Mouse (Mus musculus) urinary bladder, postnatal 14 days (tissue): ENCODE results near the gene Nsa2.
"Not testable (repeated sequence)": the region's sequence is repeated elsewhere in the genome, so short reads cannot be mapped to it uniquely, and the experiment has no call there.

Experiments
- DNase-seq: peaks from one replicate; pipeline ENCODE4 v3.0.0; 2021; ENCODE audit warnings: low spot score

Nsa2 gene

DNA sequence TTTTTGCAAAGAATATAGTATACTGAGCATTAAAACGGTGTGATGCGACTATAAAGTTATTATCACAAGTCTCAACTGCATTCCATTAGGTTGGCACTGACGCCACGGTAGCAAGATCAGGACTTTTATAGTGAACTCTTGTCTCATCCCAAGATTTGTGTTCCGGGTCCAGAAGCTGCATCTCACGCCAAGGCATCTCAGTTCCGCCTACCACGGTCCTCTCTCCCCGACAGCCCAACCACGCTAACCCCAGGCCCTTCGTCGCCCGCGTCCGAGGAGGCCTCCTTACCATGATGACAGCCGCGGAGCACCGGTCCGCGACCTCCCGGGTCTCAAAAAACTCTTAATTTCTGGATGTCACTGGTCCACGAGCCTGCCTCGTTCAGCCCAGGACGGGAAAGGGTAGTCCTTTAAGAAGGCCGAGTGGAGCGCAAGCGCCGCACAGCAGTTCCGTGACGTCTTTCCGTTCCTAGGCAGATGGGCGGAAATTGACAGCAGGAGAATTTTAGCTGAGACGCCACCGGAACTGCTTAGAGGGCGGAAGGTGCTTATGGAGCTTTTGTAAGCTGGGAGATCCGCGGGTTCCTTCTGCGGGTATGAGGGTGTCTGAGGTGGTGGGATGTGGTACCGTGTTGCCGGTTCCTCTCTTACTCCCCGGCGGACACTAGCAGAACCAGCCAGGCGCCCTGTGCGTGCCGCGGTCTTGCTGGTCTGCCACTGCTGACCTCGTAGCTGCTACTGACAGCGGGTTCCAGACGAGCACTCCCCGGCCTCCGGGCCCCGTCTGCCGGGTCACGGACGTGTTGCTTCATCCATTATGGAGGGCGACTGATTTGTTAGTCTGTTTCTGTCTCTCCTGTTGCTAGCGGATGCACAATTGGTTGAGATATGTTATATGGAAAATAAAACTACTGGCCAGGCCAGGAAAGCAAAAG is at the start of gene Nsa2, which contains the start of gene Gfm2:
TSS of gene Nsa2 (minus strand) at position 472 of the 935 bp plus-strand sequence.
TSS of gene Gfm2 (plus strand) at position 472 of the 935 bp plus-strand sequence.
- DNase-seq = peak; percentile 86

DNA sequence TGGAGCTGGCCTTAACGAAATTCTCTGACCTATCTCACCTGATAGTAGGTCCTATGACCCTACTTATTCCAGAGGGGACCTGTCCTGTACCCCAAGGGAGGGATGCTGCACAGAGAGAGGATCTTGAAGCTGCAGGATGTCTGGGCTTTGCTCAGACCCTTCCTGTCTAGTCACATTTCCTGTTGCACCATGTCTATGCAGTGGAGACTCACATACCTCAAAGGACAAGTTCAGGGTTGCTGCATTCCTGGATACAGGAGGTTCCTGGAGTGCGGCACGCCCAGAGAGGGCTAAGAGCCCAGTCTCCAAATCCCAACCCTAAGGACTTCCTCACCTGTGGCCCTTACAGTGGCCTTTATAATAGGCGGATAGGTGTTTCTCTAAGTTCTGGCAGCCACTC is 48.6 kb upstream of the Nsa2 start:
- DNase-seq = no peak

DNA sequence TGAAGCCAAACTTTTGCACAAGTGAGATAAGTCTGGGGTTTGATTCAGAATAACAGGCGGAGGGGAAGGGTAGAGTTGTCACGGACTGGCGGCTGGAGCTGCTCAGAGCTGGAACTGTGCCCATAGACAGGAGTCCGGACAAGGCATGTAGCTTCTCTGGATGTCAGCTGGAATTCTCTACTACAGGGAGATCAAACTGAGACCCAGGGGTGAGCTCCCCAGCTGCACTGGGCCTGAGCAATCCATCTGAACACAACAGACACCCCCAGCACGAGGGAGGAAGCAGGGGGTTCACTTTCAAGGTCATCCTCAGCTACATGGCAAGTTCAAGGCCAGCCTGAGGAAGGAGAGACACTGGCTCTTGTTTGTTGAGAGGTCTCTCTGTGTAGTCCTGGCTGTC is 46.9 kb upstream of the Nsa2 start:
- DNase-seq = no peak

DNA sequence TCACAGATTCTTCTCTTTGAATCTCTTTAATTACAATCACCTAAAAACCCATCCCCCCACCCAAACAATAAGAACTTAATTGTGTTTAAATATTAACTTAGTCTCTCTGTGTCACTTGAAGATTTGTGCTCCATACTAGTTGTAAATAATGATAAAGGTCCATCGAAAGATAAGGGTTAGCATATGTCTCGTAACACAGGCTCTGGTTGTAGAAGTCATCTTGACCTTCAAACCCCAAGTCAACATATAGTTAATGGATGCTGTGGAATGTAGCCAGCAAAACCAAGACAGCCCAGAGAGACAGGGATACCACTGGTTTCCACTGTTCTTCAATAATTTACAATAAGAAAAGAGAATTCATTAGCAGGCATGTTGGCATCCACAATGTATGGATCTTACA is 46.4 kb upstream of the Nsa2 start:
- no peak for DNase-seq

DNA sequence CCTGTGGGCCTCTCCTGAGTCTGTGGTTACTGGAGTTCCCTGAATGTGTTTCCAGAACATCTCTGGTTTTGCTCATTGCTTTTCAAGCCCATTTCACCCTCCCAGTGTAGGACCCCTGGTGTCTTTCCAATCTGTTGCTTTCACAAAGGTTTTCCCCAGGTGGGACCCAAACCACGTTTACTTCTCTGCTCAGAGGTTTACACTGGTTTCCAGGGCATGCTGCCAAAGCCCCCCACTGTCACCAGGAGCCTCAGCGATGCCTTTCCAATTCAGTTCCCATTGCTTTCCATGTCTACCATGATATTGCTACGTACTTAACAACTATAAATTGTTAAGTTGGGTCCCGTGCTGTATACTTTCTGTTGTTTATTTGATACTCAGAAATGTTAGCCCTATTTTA is 45.1 kb upstream of the Nsa2 start:
- DNase-seq = no peak

DNA sequence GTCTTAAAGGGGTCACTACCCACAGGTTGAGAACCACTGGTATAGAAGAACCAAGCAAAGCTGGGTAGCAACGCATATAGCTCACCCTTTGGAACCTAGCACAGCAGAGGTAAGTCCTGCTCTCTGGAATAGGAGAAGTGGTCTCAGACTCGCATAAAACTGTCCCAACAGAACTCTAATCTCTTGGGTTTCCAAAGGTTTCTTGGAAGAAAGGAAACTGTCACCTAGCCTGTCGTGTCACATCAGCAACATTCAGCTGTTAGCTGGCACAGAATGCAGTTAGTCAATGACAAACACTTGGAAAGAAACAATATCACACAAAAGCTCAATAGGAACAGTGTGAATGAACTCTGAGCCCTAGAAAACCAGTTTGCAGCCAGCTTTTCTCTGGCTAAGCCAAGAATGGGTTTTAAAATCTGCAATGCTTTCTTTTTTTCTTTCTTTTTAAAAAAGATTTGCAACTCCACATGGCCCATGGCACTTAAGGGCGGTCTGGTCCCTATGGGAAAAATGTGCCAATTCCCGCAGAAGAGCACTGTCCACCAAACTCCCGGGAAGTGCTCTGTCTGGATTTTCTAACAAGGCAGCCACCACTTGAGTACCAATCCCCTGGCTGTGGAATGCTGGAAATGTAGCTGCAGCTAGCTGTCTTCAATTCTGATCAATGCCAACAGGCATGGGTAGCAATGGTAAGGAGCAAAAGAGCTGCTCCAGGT is 42.5 kb upstream of the Nsa2 start:
- DNase-seq = no peak

DNA sequence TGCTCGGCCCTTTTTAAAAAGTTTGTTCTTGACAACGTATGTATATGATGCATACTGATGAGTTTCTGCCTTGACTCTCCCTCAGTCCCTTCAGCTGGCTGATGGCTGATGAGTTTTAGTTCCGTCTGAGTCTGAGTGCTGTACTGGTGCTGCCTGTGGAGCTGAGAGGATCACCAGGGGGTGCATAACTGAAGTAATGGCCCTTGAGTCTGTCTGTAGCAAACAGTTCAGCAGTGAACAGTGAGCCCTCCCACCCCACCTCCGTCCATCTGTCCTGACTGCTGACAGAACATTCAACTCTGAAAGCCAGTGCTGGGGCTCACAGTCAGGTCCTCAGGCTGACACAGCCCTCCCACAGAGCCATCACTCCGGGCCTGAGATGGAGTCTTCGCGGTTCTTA is 41.2 kb upstream of the Nsa2 start:
- DNase-seq = no peak

DNA sequence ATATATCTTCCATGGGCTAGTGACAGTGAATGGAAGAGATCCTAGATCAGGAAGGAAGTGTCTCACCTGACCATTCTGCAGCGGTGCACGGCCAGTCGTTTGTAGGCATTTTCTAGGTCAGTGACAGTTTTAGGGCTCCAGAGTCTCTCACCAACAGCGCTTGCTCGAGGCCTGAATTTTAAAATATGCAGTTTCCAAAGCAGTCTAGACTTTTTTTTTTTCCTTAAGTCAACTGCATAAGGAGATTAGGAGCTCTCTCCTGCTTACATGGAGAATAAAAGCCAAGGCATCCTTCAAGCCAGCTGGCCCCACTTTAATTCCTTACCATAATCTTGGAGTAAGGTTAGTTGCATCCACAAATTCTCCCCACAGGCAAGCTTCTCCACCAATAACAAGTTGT is 39.0 kb upstream of the Nsa2 start:
- no peak for DNase-seq

DNA sequence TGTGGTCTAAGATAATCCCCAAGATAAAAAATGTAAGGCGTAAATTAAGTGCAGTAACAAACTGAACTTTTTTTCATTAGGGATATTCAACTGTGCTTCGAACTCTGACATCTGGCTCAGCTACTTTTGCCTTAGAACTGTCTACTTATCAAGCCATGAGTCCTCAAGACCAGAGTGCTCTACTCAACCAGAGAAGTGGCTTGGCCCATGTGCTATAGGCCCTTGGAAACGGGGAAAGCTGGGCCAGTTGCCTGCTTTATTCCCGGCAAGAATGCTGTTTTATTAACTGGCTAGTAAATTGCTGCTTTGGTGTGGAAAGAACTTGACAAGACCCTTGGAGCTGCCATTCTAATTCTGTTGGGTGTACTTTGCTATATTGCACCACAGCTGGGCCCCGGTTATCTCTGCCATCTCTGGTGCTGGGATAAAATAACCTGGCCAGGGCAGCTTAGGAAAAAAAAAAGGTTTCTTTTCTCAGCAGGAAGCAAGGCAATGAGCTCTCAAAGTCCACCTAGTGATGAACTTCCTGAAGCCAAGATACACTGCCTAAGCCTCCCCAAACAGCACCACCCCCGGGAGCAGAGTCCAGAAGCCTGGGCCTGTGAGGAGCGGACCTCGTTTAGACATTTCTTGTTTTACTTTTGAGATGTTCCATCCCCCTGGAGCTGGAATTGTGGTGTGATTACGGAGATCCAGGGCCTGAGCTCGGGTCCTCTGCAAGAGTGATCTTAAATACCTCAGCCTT is 38.0 kb upstream of the Nsa2 start:
- no peak for DNase-seq

DNA sequence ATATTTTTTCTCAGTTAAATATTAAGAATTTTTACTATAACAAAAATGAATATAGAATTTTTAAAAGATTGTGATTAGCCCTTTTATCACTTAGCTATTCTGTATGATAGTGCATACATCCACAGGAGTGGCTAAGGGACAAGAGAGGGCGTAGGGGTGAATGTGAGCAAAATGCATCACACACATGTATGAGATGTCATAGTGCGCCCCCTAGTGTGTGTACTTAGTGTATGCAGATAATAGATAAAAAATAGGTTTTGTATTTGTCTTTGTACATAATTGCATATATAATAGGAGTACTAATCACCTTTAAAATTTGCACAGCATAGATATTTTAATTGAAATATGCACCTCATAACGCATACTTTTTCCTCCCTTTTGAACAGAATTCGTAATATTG is 8.1 kb upstream of the Nsa2 start:
- DNase-seq = peak; percentile 26

DNA sequence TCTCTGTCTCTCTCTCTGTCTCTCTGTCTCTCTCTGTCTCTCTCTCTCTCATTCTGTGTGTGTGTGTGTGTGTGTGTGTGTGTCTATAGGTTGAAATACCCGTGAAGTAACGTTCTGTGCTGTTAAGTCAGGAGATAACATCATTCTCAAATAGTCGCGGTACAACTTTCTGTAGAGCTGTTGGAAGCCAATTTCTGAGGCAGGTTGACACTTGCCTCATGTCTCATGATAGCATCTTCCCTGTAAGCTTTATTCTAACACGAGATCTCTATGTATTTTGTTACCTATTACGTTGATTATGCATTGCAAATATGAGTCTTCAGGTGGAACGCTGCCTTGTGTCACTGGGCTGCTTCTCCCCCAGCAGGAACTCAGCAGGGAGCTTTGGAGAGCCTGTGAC is 4.6 kb upstream of the Nsa2 start:
- peak; percentile 18 for DNase-seq

DNA sequence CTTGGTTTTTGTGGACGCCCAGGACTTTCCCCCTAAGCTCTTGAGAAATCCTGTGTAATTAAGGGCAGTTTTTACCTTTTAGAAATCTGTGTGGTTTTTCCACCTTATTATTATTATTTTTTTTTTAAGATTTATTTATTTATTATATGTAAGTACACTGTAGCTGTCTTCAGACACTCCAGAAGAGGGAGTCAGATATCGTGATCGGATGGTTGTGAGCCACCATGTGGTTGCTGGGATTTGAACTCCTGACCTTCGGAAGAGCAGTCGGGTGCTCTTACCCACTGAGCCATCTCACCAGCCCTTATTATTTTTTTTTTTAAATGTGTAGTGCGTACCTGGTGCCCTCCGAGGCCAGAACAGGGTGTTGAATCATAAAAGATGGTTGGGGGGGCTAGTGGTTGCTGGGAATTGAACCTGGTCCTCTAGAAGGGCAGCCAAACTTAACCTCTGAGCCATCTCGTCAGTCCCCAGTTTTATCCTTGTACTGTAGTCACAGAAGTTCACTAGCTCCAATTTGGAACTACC is 731 bp upstream of the Nsa2 start:
- not testable (repeated sequence) for DNase-seq

DNA sequence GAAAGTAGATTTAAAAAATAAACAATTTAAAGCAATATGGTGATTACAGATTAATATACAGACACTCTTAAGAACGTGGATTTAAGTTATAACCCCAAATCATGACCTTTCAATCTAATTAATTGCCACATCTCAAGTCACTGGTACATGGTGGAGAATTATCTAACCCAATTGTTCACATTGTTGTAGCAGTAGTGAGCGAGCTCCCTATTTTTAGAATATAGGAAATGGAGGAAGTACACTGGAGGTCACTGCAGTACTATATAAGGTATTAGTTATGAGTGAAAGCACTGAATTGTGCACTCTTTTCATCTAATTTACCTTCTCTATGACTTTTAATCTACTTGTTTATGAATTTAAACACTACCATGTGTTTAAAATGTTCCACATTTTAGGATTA is 7.3 kb downstream of the Nsa2 start:
- DNase-seq = not testable (repeated sequence)

DNA sequence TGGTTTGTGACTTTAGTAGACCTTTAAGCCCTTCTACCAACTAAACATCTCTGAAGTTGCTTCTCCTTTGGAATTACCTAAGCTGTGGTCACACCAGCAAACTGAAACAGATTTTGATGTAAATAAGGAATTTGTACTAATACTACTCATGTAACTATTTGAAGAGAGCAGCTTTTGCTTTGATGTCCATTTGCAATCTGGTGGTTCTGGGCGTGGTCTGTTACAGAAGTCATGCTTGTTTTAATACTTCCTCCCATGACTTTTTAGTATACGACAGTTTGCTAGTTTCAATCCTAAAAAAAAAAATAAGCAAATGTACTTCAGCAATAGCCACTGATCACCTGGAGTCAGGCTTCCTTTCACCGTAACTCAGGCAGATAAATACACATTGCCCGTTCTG is 8.1 kb downstream of the Nsa2 start:
- DNase-seq = not testable (repeated sequence)

DNA sequence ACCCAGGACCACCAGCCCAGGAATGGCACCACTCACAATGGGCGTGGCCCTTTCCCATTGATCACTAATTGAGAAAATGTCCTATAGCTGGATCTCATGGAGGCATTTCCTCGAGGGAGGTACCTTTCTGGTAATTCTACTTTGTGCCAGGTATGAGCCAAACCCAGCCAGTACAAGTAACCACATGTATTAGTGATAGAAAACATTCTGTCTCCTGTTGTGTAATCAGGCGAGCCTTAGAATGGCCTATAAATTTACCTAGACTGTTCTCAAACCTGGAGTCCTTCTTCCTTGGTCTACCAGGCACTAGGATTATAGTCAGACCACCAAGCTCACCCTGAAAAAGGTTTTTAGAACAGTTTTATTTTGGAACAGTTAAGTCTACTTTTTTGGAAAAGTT is 16.4 kb downstream of the Nsa2 start:
- DNase-seq = no peak

DNA sequence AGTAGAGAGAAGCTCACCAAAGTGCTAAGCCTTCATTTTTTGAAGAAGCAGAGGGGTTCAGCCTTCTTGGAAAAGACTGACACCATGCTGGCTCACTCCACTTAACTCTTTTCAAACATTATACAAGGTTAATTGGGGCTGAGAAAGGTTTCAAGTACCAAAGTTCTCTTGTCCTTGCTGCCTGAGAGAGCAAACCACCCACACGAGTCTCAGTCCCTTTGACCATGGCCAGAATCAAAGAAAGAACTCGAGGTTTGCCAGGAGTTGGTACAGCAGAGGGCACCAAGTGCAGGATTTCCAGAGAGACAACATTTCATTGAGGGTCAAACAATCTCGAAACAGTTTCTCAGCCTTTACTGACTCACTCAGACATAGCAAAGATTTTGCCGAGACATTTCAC is 28.7 kb downstream of the Nsa2 start:
- no peak for DNase-seq

DNA sequence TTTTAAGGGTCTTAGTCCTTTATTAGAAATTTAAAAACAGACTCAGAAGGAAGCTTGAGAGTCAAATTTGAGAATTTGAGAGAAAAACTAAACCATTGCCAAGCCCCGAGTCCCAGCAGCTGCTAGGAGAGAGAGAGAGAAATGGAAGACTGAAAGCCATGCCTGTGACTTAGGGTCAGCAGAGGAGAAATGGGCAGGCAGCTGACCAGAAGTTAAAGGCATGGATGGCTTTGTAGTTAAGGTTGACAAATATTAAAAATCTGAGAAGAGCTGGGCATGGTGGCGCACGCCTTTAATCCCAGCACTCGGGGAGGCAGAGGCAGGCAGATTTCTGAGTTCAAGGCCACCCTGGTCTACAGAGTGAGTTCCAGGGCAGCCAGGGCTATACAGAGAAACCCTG is 30.0 kb downstream of the Nsa2 start:
- DNase-seq = not testable (repeated sequence)

DNA sequence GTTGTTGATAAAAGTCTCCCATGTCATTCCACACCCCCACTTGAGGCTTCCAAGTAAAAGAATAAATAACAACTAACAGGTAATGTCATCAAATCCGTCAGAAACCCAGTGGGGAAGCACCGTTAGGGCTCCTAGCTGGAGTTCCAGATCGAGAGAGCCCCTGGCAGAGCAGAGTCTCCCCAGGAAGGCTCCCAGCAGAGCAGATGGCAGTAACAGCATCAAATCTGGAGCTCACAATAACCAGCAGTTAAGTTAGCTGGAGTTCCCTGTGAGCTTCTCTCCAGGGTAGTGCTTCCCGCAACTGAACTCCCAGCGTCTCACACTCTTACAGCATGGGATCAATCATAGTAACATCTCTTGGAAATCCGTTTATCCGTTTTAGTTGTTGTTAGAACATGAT is 32.7 kb downstream of the Nsa2 start:
- DNase-seq = no peak

DNA sequence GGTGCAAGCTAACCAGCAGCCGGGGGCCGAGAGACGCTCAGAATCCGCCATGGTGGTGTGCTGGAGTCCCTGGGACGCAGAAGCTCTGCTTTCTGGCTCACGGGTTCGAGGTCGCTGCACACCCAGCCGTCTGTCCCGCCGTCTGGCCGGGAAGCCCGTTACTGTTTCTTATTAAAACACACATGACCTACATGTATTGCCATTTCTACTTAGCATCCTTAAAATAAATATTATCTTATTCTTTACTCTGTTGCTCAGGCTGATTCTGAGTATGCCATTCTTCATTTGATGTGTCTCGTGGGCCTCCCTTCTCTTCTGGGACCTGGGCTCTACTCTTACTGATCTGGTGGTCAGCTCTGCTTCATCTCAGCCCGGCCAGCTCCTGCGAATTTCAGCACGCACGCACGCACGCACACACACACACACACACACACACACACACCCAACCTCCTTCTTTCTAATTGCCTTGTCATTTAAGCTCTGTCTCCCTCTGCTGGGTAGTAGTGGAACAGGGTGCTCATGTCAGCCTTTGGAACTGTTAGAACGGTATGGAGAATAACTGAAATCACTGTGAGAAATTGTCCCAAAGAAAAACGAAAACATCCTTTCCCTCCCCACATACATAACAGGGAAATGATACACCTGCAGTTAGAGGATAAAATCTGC is 38.4 kb downstream of the Nsa2 start, which contains the start of gene Gm6169:
TSS of gene Gm6169 (minus strand) at position 51 of the 666 bp plus-strand sequence.
- DNase-seq = peak; percentile 52

DNA sequence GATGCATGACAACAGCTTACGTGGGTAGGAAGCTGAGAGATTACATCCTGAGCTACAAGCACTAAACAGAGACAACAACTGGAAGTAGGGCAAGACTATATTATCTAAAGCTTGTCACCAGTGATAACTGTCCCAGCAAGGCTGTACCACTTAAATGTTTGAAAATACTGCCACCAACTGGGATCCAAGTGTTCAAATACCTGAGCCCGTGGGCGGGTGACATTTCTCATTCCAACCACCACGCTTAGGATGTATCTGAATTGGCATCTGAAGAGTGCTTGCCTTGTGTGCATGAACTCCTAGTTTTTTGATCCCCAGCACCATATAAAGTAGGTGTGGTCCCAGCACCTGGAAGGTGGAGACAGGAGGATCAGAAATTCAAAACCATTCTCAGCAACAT is 42.0 kb downstream of the Nsa2 start:
- no peak for DNase-seq

DNA sequence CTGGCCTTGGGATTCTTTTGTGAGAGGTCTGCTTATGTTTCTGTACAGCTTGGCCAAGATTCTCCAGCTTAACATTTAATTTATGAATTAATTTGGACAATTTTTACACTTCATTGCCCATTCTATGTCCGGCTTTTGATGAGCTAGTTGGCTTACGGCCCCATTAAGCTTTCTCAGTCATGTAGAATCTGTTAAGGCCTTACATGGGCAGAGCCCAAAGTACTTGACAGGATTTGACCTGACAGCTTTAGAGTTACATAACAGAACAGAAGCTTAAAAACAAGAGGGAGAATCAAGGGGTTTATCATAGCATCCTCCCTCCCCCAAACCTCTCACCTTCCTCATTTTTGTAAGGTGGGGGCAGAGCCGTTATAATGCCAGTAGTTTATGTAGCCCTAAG is 49.6 kb downstream of the Nsa2 start:
- DNase-seq = no peak

DNA sequence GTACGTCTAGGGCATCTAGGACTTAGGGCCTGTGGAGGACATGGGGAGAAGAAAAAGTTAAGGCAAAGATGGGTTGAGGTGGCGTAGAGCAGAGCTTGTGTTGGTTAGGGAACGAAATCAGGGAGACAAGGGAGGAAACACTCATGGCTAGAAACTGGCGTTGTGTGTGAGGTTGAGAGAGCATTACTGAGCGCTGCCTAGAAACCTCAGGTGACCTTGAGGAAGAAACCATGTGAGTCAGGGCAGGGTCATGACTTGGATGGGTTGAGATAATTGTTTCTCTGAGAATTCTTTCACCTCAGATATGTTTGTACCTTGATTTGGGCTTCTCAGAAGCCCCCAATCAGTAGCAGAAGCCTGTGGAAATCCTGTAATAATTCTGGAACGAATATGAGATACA is 50.3 kb downstream of the Nsa2 start:
- no peak for DNase-seq
